Mouse (Mus musculus): Measurements from ENCODE around the gene Ltbp2. TPM values are rescaled to one million over a fixed set of nuclear protein-coding genes. Genes with fewer than 3 reads are reported as not detected.

Gene Ltbp2
- polyA plus RNA-seq, 1 experiment from 2014 or later = 1.6 TPM

GRCm38 (mm10) chr12:84907627-84908480 is 31.5 kb upstream of the Ltbp2 start:
- no peaks in the 10 kb centered on the region for H3K27me3 ChIP-seq (ENCODE audit: control insufficient read depth, insufficient read depth, low read length)
- H3K36me3 ChIP-seq (ENCODE audit: control insufficient read depth, insufficient read depth, low read length) = no peaks in the 10 kb centered on the region
- no peak overlapping the region for H3K9ac ChIP-seq (ENCODE audit: low read length)
- H3K4me3 ChIP-seq (replicated peaks; ENCODE audit: low read length) = no peak overlapping the region
- WGBS = 53% methylated on average over 10 of the region's 10 CpGs
- peak; percentile 67 for ATAC-seq (ENCODE audit: insufficient read depth, low FRiP score)
- H3K4me1 ChIP-seq (ENCODE audit: control insufficient read depth, insufficient read depth, low read length) = peaks cover 6% of the 10 kb centered on the region; the same call in 1 of the 2 replicates
- H3K4me2 ChIP-seq (ENCODE audit: low read depth, low read length) = no peak overlapping the region
- H3K9me3 ChIP-seq (replicated peaks; ENCODE audit: control insufficient read depth, low read length) = no peaks in the 10 kb centered on the region
- peak overlapping the region; percentile 29; the same call in 1 of the 2 replicates for H3K27ac ChIP-seq (ENCODE audit: low read length)

DNA sequence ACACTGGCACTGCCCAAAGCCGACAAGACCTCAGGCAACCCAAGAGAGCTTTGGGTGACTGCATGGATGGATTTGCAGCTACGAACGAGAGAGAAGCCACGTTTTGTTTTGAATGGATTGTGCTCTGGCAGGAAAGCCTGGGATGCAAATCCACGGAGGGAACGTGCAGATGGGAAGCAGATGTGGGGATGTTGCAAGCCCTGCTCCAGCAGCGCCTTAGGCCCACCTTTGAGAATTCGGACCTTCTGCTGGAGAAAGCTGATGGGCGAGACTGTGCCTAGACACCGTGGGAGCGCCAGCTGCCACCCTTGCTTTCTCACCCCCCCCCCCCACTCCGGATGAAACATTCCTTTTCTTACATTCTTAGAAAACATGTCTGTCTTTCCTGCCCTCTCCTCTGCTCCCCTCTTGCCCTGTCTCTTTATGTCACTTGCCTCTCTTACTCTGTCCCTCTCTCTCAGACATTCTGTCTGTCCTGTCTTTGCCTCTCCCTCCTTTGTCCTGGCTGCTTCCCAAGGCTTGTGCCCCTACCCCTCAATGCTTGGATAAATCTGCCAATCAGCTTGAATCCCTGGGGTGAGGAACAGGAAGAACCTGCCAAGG is 30.8 kb upstream of the Ltbp2 start:
- no peak for ATAC-seq (ENCODE audit: insufficient read depth, low FRiP score)
- peaks cover 6% of the 10 kb centered on the region; the same call in 1 of the 2 replicates for H3K4me1 ChIP-seq (ENCODE audit: control insufficient read depth, insufficient read depth, low read length)
- 66% methylated on average over 12 of the region's 12 CpGs for WGBS
- peak overlapping the region; percentile 29; the same call in 1 of the 2 replicates for H3K27ac ChIP-seq (ENCODE audit: low read length)
- H3K9me3 ChIP-seq (replicated peaks; ENCODE audit: control insufficient read depth, low read length) = no peaks in the 10 kb centered on the region
- no peak overlapping the region for H3K4me3 ChIP-seq (replicated peaks; ENCODE audit: low read length)
- no peak overlapping the region for H3K4me2 ChIP-seq (ENCODE audit: low read depth, low read length)
- no peak overlapping the region for H3K9ac ChIP-seq (ENCODE audit: low read length)
- no peaks in the 10 kb centered on the region for H3K36me3 ChIP-seq (ENCODE audit: control insufficient read depth, insufficient read depth, low read length)
- no peaks in the 10 kb centered on the region for H3K27me3 ChIP-seq (ENCODE audit: control insufficient read depth, insufficient read depth, low read length)

GRCm38 (mm10) chr12:84904399-84904798 is 28.1 kb upstream of the Ltbp2 start:
- Histone ChIP-seq H3K27me3 (ENCODE audit: control insufficient read depth, insufficient read depth, low read length) (no peaks in the 10 kb centered on the region), H3K9me3 (replicated peaks; ENCODE audit: control insufficient read depth, low read length) (no peaks in the 10 kb centered on the region), H3K36me3 (ENCODE audit: control insufficient read depth, insufficient read depth, low read length) (no peaks in the 10 kb centered on the region), H3K4me3 (replicated peaks; ENCODE audit: low read length) (no peak overlapping the region), H3K27ac (ENCODE audit: low read length) (no peak overlapping the region), H3K4me1 (ENCODE audit: control insufficient read depth, insufficient read depth, low read length) (peaks cover 4% of the 10 kb centered on the region; the same call in 1 of the 2 replicates), H3K9ac (ENCODE audit: low read length) (no peak overlapping the region), H3K4me2 (ENCODE audit: low read depth, low read length) (no peak overlapping the region)
- ATAC-seq (ENCODE audit: insufficient read depth, low FRiP score) = no peak
- WGBS = 63% methylated on average over 7 of the region's 7 CpGs

- Histone ChIP-seq H3K36me3 (ENCODE audit: control insufficient read depth, insufficient read depth, low read length) (no peaks in the 10 kb centered on the region), H3K27ac (ENCODE audit: low read length) (no peak overlapping the region), H3K4me3 (replicated peaks; ENCODE audit: low read length) (no peak overlapping the region), H3K4me2 (ENCODE audit: low read depth, low read length) (no peak overlapping the region), H3K9me3 (replicated peaks; ENCODE audit: control insufficient read depth, low read length) (no peaks in the 10 kb centered on the region), H3K27me3 (ENCODE audit: control insufficient read depth, insufficient read depth, low read length) (no peaks in the 10 kb centered on the region), H3K4me1 (ENCODE audit: control insufficient read depth, insufficient read depth, low read length) (no peaks in the 10 kb centered on the region), H3K9ac (ENCODE audit: low read length) (no peak overlapping the region)
- 74% methylated on average over 7 of the region's 7 CpGs for WGBS
- ATAC-seq (ENCODE audit: insufficient read depth, low FRiP score) = no peak
Measured at GRCm38 (mm10) chr12:84900317-84900716, 24.0 kb upstream of the Ltbp2 start.

DNA sequence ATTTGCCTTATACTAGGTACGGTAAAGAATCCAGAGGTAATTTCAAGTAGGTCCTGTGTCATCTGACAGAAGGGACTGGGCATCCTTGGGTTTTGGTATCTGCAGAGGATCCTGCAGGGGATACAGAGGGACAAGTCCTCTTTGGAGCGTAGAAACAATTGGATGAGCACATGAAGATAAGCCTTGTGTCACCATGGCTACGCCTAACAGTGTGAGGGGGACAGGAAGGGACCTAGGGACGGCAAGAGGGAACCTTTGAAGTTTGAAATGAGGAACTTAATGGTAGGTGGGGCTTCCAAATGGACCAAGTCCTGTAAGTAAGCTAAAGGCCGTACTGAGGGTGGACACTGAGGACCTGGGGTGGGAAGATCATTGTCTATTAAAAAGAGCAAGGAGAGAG is 21.0 kb upstream of the Ltbp2 start:
- no peak overlapping the region for H3K27ac ChIP-seq (ENCODE audit: low read length)
- 81% methylated on average over 5 of the region's 5 CpGs for WGBS
- H3K27me3 ChIP-seq (ENCODE audit: control insufficient read depth, insufficient read depth, low read length) = no peaks in the 10 kb centered on the region
- no peak for ATAC-seq (ENCODE audit: insufficient read depth, low FRiP score)
- no peak overlapping the region for H3K4me2 ChIP-seq (ENCODE audit: low read depth, low read length)
- H3K36me3 ChIP-seq (ENCODE audit: control insufficient read depth, insufficient read depth, low read length) = no peaks in the 10 kb centered on the region
- H3K4me1 ChIP-seq (ENCODE audit: control insufficient read depth, insufficient read depth, low read length) = no peaks in the 10 kb centered on the region
- no peaks in the 10 kb centered on the region for H3K9me3 ChIP-seq (replicated peaks; ENCODE audit: control insufficient read depth, low read length)
- no peak overlapping the region for H3K9ac ChIP-seq (ENCODE audit: low read length)
- no peak overlapping the region for H3K4me3 ChIP-seq (replicated peaks; ENCODE audit: low read length)

DNA sequence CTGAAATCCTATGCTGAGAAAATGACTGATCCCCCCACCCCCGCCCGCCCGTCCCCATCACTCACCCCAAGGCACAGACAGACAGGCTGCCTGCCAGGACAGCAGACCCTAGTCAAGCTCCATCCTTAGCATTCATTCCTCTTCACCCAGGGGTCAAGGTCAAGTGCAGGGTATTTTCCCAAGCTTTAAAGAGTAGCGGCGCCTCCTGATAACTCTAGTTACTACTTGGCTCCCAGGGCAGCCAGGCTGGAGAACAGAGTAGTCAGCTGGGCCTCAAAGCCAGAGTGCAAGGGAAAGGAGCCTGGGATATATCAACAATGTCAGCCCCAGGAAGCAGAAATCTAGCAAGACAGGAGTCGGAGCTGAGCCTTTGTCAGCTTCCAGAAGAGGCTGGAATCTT is 19.9 kb upstream of the Ltbp2 start:
- H3K9me3 ChIP-seq (replicated peaks; ENCODE audit: control insufficient read depth, low read length) = no peaks in the 10 kb centered on the region
- no peaks in the 10 kb centered on the region for H3K36me3 ChIP-seq (ENCODE audit: control insufficient read depth, insufficient read depth, low read length)
- H3K27me3 ChIP-seq (ENCODE audit: control insufficient read depth, insufficient read depth, low read length) = no peaks in the 10 kb centered on the region
- H3K4me3 ChIP-seq (replicated peaks; ENCODE audit: low read length) = no peak overlapping the region
- H3K4me1 ChIP-seq (ENCODE audit: control insufficient read depth, insufficient read depth, low read length) = no peaks in the 10 kb centered on the region
- no peak overlapping the region for H3K9ac ChIP-seq (ENCODE audit: low read length)
- H3K4me2 ChIP-seq (ENCODE audit: low read depth, low read length) = no peak overlapping the region
- WGBS = 68% methylated on average over 6 of the region's 6 CpGs
- no peak for ATAC-seq (ENCODE audit: insufficient read depth, low FRiP score)
- H3K27ac ChIP-seq (ENCODE audit: low read length) = no peak overlapping the region

DNA sequence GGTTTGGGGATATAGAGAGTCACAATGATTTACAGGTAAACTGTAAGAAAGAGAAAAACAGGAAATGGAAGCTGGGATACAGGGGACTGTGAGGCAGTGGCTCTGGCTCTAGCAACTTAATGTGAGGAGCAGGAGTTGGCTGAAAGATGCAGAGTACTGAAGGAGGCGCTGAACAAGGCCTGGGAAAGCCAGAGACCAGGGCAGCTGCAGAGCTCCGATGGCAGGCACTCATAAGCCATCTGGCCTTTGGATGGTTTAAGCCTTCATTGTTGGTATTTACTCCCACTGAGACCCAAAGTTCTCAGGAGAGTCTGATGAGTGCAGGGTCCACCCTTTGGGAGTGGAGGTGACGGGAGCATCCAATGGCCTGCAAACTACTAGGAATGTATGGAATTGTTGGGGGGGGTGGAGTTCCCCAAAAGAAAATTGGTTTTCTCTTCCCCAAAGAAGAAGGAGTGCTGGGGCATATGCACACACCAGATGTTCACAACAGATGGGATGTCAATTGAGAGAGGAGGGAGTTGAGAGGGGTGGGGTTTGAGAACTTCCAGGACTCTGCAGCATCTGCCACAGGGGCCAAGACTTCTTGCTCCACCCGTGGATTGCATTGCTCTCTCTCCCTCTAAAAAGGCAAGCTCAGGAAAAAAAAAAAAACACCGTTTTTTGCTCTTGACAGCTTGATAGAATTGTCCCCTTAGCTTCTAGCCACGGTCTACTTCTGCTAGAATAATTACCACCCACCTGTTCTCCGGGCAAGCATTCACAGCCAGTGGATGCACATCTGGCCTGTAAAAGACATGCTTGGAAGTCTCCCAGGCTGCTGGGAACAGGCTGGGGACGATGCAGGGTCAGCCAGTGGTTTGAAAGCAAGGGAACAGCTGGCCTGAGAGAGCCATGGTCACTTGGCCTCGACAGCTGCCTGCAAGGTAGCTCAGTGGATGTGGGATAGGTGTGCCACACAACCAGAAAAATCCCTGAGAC is 17.6 kb upstream of the Ltbp2 start:
- H3K27ac ChIP-seq (ENCODE audit: low read length) = no peak overlapping the region
- no peaks in the 10 kb centered on the region for H3K4me1 ChIP-seq (ENCODE audit: control insufficient read depth, insufficient read depth, low read length)
- no peak overlapping the region for H3K9ac ChIP-seq (ENCODE audit: low read length)
- no peak overlapping the region for H3K4me3 ChIP-seq (replicated peaks; ENCODE audit: low read length)
- H3K4me2 ChIP-seq (ENCODE audit: low read depth, low read length) = no peak overlapping the region
- H3K36me3 ChIP-seq (ENCODE audit: control insufficient read depth, insufficient read depth, low read length) = no peaks in the 10 kb centered on the region
- 37% methylated on average over 9 of the region's 9 CpGs for WGBS
- no peaks in the 10 kb centered on the region for H3K27me3 ChIP-seq (ENCODE audit: control insufficient read depth, insufficient read depth, low read length)
- ATAC-seq (ENCODE audit: insufficient read depth, low FRiP score) = peak; percentile 53; the same call in 1 of the 2 replicates
- H3K9me3 ChIP-seq (replicated peaks; ENCODE audit: control insufficient read depth, low read length) = no peaks in the 10 kb centered on the region

GRCm38 (mm10) chr12:84890289-84890688 is 14.0 kb upstream of the Ltbp2 start:
- WGBS = 57% methylated on average over 15 of the region's 15 CpGs

More at GRCm38 (mm10) chr12:84890289-84890688, 14.0 kb upstream of the Ltbp2 start:
- Histone ChIP-seq H3K4me3 (replicated peaks; ENCODE audit: low read length) (no peak overlapping the region), H3K9ac (ENCODE audit: low read length) (no peak overlapping the region), H3K4me2 (ENCODE audit: low read depth, low read length) (no peak overlapping the region), H3K9me3 (replicated peaks; ENCODE audit: control insufficient read depth, low read length) (no peaks in the 10 kb centered on the region), H3K36me3 (ENCODE audit: control insufficient read depth, insufficient read depth, low read length) (no peaks in the 10 kb centered on the region), H3K27me3 (ENCODE audit: control insufficient read depth, insufficient read depth, low read length) (no peaks in the 10 kb centered on the region), H3K4me1 (ENCODE audit: control insufficient read depth, insufficient read depth, low read length) (no peaks in the 10 kb centered on the region), H3K27ac (ENCODE audit: low read length) (no peak overlapping the region)
- no peak for ATAC-seq (ENCODE audit: insufficient read depth, low FRiP score)

All from stomach, embryonic 16.5 days (tissue).